Mouse (Mus musculus): ENCODE data around the gene Gadd45gip1.

The Gadd45gip1 gene

GRCm38 (mm10) chr8:84831490-84831889, at the start of gene Gadd45gip1:
TSS of gene Gadd45gip1 (plus strand) at chr8:84831522.
- no peak for DNase-seq (ENCODE audit: low spot score in 2 of 2)

- DNase-seq (ENCODE audit: low spot score in 2 of 2): no peak
Observed at GRCm38 (mm10) chr8:84781686-84782505, 49.4 kb upstream of the Gadd45gip1 start.

- DNase-seq (ENCODE audit: low spot score in 2 of 2): no peak
Observed at GRCm38 (mm10) chr8:84782680-84783079, 48.6 kb upstream of the Gadd45gip1 start.

- no peak for DNase-seq (ENCODE audit: low spot score in 2 of 2)
Observed at GRCm38 (mm10) chr8:84783198-84783918, 48.0 kb upstream of the Gadd45gip1 start.

- no peak for DNase-seq (ENCODE audit: low spot score in 2 of 2)
Observed at GRCm38 (mm10) chr8:84783919-84784581, 47.3 kb upstream of the Gadd45gip1 start.

GRCm38 (mm10) chr8:84784681-84785505, 46.4 kb upstream of the Gadd45gip1 start:
- DNase-seq (ENCODE audit: low spot score in 2 of 2): peak in 1 of 2 experiments; percentile 44

- no peak for DNase-seq (ENCODE audit: low spot score in 2 of 2)
Observed at GRCm38 (mm10) chr8:84785506-84785755, 45.9 kb upstream of the Gadd45gip1 start.

GRCm38 (mm10) chr8:84785756-84786677, 45.3 kb upstream of the Gadd45gip1 start:
- peak in 1 of 2 experiments; percentile 56 for DNase-seq (ENCODE audit: low spot score in 2 of 2)

GRCm38 (mm10) chr8:84786801-84787467, 44.4 kb upstream of the Gadd45gip1 start:
- DNase-seq (ENCODE audit: low spot score in 2 of 2): no peak

- DNase-seq (ENCODE audit: low spot score in 2 of 2): no peak
Observed at GRCm38 (mm10) chr8:84787523-84788302, 43.6 kb upstream of the Gadd45gip1 start.

- no peak for DNase-seq (ENCODE audit: low spot score in 2 of 2)
Observed at GRCm38 (mm10) chr8:84788896-84789295, 42.4 kb upstream of the Gadd45gip1 start.

- DNase-seq (ENCODE audit: low spot score in 2 of 2): no peak
Observed at GRCm38 (mm10) chr8:84789345-84789744, 42.0 kb upstream of the Gadd45gip1 start.

- peak in 1 of 2 experiments; percentile 79 for DNase-seq (ENCODE audit: low spot score in 2 of 2)
Observed at GRCm38 (mm10) chr8:84789855-84790486, 41.4 kb upstream of the Gadd45gip1 start.

- DNase-seq (ENCODE audit: low spot score in 2 of 2): no peak
Observed at GRCm38 (mm10) chr8:84790537-84790936, 40.8 kb upstream of the Gadd45gip1 start.

- DNase-seq (ENCODE audit: low spot score in 2 of 2): no peak
Observed at GRCm38 (mm10) chr8:84792429-84792947, 38.8 kb upstream of the Gadd45gip1 start.

- DNase-seq (ENCODE audit: low spot score in 2 of 2): no peak
Observed at GRCm38 (mm10) chr8:84793134-84793533, 38.2 kb upstream of the Gadd45gip1 start.

- DNase-seq (ENCODE audit: low spot score in 2 of 2): peak; percentile 43 to 83
Observed at GRCm38 (mm10) chr8:84793791-84794485, 37.4 kb upstream of the Gadd45gip1 start.

GRCm38 (mm10) chr8:84794486-84794885, 36.8 kb upstream of the Gadd45gip1 start:
- peak in 1 of 2 experiments; percentile 58 for DNase-seq (ENCODE audit: low spot score in 2 of 2)

All from cerebellum, postnatal 4 days (tissue).